Mouse (Mus musculus) spleen, embryonic (tissue): ENCODE measurements around the gene Serpinb3b.
"Not testable (repeated sequence)": the region's sequence is repeated elsewhere in the genome, so short reads cannot be mapped to it uniquely, and the experiment has no call there.

Source experiments
- CTCF ChIA-PET: fragments of 350-600 bp; sonication (Branson Sonifier 250); formaldehyde crosslinking; loops from one replicate; lab custom pipeline; 2022; lab: Charles Lee

The Serpinb3b gene

GRCm38 (mm10) chr1:107278261-107278660, at the start of gene Serpinb3b, which contains the start of gene Serpinb3c:
Gene Serpinb3b (minus strand): TSS chr1:107278361.
Gene Serpinb3c (minus strand): TSS chr1:107278371.
- CTCF ChIA-PET = not testable (repeated sequence)

GRCm38 (mm10) chr1:107243170-107243569, 35.0 kb downstream of the Serpinb3b start:
- CTCF ChIA-PET = interaction anchor here (0.6 to 1.0 kb wide), 3 partner anchors 168 to 352 kb away, joined by 3 to 6 read pairs (median 3); no protein-coding TSS in a partner anchor

GRCm38 (mm10) chr1:107217276-107217675, 60.9 kb downstream of the Serpinb3b start:
- CTCF ChIA-PET = not testable (repeated sequence)

GRCm38 (mm10) chr1:107127453-107127852, 150.7 kb downstream of the Serpinb3b start:
- CTCF ChIA-PET = not testable (repeated sequence)
